Mouse (Mus musculus) adrenal gland, adult 18-20 months (tissue): Measurements from ENCODE around the gene Slc7a6os. TPM values are rescaled to one million over a fixed set of nuclear protein-coding genes. Genes with fewer than 3 reads are reported as not detected.

ENCODE experiments used
- DNase-seq, 2 experiments: peaks; one replicate each; pipeline ENCODE4 v3.0.0; 2021 to 2022; ENCODE audit warnings: low spot score in 2 of 2
- total RNA-seq, 2 experiments: library from RNA; stranded (reverse); gene quantifications; 1 replicate in 1 of 2; 2 replicates in 1 of 2; pipeline ENCODE4 v1.2.3; 2021

Slc7a6os gene
- total RNA-seq, 2 experiments from 2014 or later, result 24.1 to 25.4 TPM

- no peak for DNase-seq
Observed at GRCm38 (mm10) chr8:106178428-106178827, 32.3 kb downstream of the Slc7a6os start.

- DNase-seq, result no peak
Observed at GRCm38 (mm10) chr8:106177594-106177993, 33.1 kb downstream of the Slc7a6os start.

GRCm38 (mm10) chr8:106176891-106177290 lies 33.8 kb downstream of the Slc7a6os start:
- DNase-seq, result no peak

- DNase-seq, result no peak
Observed at GRCm38 (mm10) chr8:106173566-106173965, 37.2 kb downstream of the Slc7a6os start.

GRCm38 (mm10) chr8:106169934-106170480 lies 40.7 kb downstream of the Slc7a6os start:
- DNase-seq, result no peak

GRCm38 (mm10) chr8:106169017-106169933 lies 41.5 kb downstream of the Slc7a6os start:
- peak; percentile 39 to 41 for DNase-seq

- DNase-seq, result peak; percentile 88 to 91
Observed at GRCm38 (mm10) chr8:106168356-106169016, 42.2 kb downstream of the Slc7a6os start, which contains the start of gene Slc7a6. TSS of gene Slc7a6 (plus strand) at chr8:106168857.

- peak; percentile 62 to 74 for DNase-seq
Observed at GRCm38 (mm10) chr8:106165460-106165859, 45.3 kb downstream of the Slc7a6os start.

- DNase-seq, result no peak
Observed at GRCm38 (mm10) chr8:106163251-106163650, 47.5 kb downstream of the Slc7a6os start.

GRCm38 (mm10) chr8:106159876-106160275 lies 50.9 kb downstream of the Slc7a6os start:
- DNase-seq, result no peak

- DNase-seq, result no peak
Observed at GRCm38 (mm10) chr8:106158381-106158780, 52.4 kb downstream of the Slc7a6os start.

- no peak for DNase-seq
Observed at GRCm38 (mm10) chr8:106157419-106157818, 53.3 kb downstream of the Slc7a6os start.

- DNase-seq, result no peak
Observed at GRCm38 (mm10) chr8:106152876-106153275, 57.9 kb downstream of the Slc7a6os start.

GRCm38 (mm10) chr8:106151041-106151440 lies 59.7 kb downstream of the Slc7a6os start:
- DNase-seq, result no peak

Other genes starting within 250 kb of the Slc7a6os start
- 10 to 100 TPM; 45.4 to 56.9 TPM for gene Slc12a4, start 244.8 kb downstream of the Slc7a6os start, total RNA-seq
- gene Dpep3, start 231.5 kb downstream of the Slc7a6os start, total RNA-seq, result not detected
- 10 to 100 TPM; 14.2 to 21.2 TPM for gene Dus2, start 219.6 kb downstream of the Slc7a6os start, total RNA-seq
- gene Dpep2nb, start 205.0 kb downstream of the Slc7a6os start, total RNA-seq, result not detected
- 10 to 100 TPM; 16.4 to 16.9 TPM for gene Ddx28, start 199.1 kb downstream of the Slc7a6os start, total RNA-seq
- gene Nfatc3, start 152.1 kb downstream of the Slc7a6os start, total RNA-seq, result 10 to 100 TPM; 34.5 to 50.9 TPM
- gene Esrp2, start 74.0 kb downstream of the Slc7a6os start, total RNA-seq, result 1 to 10 TPM in 1 of 2 experiments, under 1 TPM in 1; 0.61 to 1.5 TPM
- gene Pla2g15, start 60.5 kb downstream of the Slc7a6os start, total RNA-seq, result 10 to 100 TPM; 19.8 to 28.8 TPM
- 10 to 100 TPM; 21.5 to 28.0 TPM for gene Slc7a6, start 42.1 kb downstream of the Slc7a6os start, total RNA-seq
- gene Prmt7, start within 50 bp of the Slc7a6os start, total RNA-seq, result 10 to 100 TPM; 22.9 to 26.6 TPM
- gene Smpd3, start 127.1 kb upstream of the Slc7a6os start, total RNA-seq, result 10 to 100 TPM in 1 of 2 experiments, 1 to 10 TPM in 1; 6.8 to 11.3 TPM
- gene Zfp90, start 204.4 kb upstream of the Slc7a6os start, total RNA-seq, result 1 to 10 TPM; 4.0 to 5.2 TPM